Mouse (Mus musculus) lung, adult 2 months (tissue): ENCODE measurements at regions not wholly inside any gene's neighbourhood (a gene's known extent, or its start where the extent isn't known, plus 50 kb on each side); places are given as distances from the start of the nearest gene placed in this dataset.

Experiments used
- CTCF ChIP-seq: fragments of 200-500 bp; IDR thresholded peaks from 2 replicates; pipeline ENCODE4 v1.5.1; 2011; ENCODE audit warnings: mild to moderate bottlenecking, low read length, control low read depth; ENCODE audit not compliant: insufficient read depth
- POLR2A ChIP-seq: fragments of 200-500 bp; IDR thresholded peaks from 2 replicates; pipeline ENCODE4 v1.6.1; 2011; ENCODE audit warnings: low read depth, mild to moderate bottlenecking, control low read depth, low read length, borderline replicate concordance; ENCODE audit errors: extremely low read depth

DNA sequence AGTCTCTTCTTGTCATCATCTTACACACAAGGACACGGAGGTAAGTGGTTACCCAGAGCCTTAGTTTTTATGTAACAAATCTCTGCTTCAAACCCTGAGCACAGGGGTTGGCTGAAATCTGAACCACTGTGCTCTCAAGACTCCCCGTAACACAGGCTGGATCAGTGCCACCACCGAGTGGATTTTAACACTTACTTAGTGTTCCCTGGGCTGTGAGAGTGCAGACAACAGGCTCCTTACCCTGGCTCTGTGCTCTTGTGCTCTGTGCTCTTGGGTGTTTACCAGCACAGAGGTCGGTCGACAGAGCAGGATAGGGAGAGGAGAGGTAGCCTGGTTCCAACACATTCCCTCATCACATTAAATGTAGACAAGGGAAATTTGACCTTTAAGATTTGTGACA, 134.9 kb downstream of the Cartpt start:
- TF ChIP-seq CTCF: no peak
- TF ChIP-seq POLR2A: no peak
